Mouse (Mus musculus) heart, embryonic 12.5 days (tissue): ENCODE measurements around the gene Wwtr1. TPM values are rescaled to one million over a fixed set of nuclear protein-coding genes. Genes with fewer than 3 reads are reported as not detected.

Experiments
- ATAC-seq: fragments of 200-750 bp; cut with Nextera tagmentation; 2 replicates; pipeline ENCODE4 v1.8.0; 2017; ENCODE audit warnings: moderate TSS enrichment, moderate library complexity; ENCODE audit not compliant: insufficient number of reproducible peaks, low FRiP score
- H3K27ac ChIP-seq: fragments of 300-500 bp; sonication (generic); 2 replicates; pipeline ENCODE4 v1.5.1; 2016; ENCODE audit warnings: mild to moderate bottlenecking, moderate library complexity; ENCODE audit not compliant: poor library complexity, severe bottlenecking
- H3K27me3 ChIP-seq: fragments of 300-500 bp; sonication (generic); replicated peaks from 2 replicates; pipeline ENCODE4 v1.6.1; 2016; ENCODE audit warnings: mild to moderate bottlenecking, moderate library complexity
- H3K36me3 ChIP-seq: fragments of 300-500 bp; sonication (generic); 2 replicates; pipeline ENCODE4 v1.6.1; 2016; ENCODE audit warnings: mild to moderate bottlenecking, moderate library complexity
- H3K4me1 ChIP-seq: fragments of 300-500 bp; sonication (generic); replicated peaks from 2 replicates; pipeline ENCODE4 v1.6.1; 2016; ENCODE audit warnings: mild to moderate bottlenecking
- H3K4me2 ChIP-seq: fragments of 300-500 bp; sonication (generic); 2 replicates; pipeline ENCODE4 v1.6.1; 2016; ENCODE audit warnings: mild to moderate bottlenecking, moderate library complexity
- H3K4me3 ChIP-seq: fragments of 300-500 bp; sonication (generic); 2 replicates; pipeline ENCODE4 v1.5.1; 2016; ENCODE audit warnings: mild to moderate bottlenecking
- H3K9ac ChIP-seq: fragments of 300-500 bp; sonication (generic); 2 replicates; pipeline ENCODE4 v1.6.1; 2016; ENCODE audit warnings: mild to moderate bottlenecking, moderate library complexity
- H3K9me3 ChIP-seq: fragments of 300-500 bp; sonication (generic); replicated peaks from 2 replicates; pipeline ENCODE4 v1.6.1; 2016; ENCODE audit warnings: mild to moderate bottlenecking, moderate library complexity
- WGBS: fragments of 180-500 bp; shearing (Covaris S2); methylation state at CpG from one replicate; pipeline ENCODE4 v1.1.7; 2016; 5-methylcytosine and 5-hydroxymethylcytosine counted together
- polyA plus RNA-seq: library from polyadenylated mRNA; unstranded; fragments of >200 nt; fragmentation: Nextera tagmentation; extraction: Ambion mirVana; gene quantifications from 2 replicates; pipeline ENCODE4 v1.2.1, GENCODE M21; 2016

Gene Wwtr1
- polyA plus RNA-seq, 1 experiment from 2014 or later, result 15.3 TPM

DNA sequence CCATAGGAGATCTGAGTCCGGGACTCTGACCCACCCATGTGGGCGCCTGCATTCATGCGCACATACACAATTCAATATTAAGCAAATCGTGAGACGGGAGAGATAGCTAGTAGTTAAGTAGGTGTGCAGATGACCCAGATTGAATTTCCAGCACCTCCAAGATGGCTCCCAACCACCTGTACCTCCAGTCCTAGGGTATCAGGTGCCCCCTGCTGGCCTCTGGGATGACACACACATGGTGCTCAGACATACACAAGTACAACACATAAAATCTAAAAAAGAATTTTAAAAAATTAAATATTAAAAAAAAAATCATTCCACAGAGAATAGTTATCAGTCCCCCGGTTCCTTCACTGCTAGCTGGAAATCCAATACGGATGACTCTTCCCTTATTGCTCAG lies 60.7 kb downstream of the Wwtr1 start:
- H3K4me3 ChIP-seq, result no peak overlapping the region
- H3K9me3 ChIP-seq, result no peaks in the 10 kb centered on the region
- H3K27ac ChIP-seq, result no peak overlapping the region
- H3K4me1 ChIP-seq, result peaks cover 7% of the 10 kb centered on the region
- no peaks in the 10 kb centered on the region for H3K27me3 ChIP-seq
- no peak for ATAC-seq
- no peak overlapping the region for H3K9ac ChIP-seq
- H3K36me3 ChIP-seq, result no peaks in the 10 kb centered on the region
- 91% methylated on average over 7 of the region's 7 CpGs for WGBS
- no peak overlapping the region for H3K4me2 ChIP-seq

DNA sequence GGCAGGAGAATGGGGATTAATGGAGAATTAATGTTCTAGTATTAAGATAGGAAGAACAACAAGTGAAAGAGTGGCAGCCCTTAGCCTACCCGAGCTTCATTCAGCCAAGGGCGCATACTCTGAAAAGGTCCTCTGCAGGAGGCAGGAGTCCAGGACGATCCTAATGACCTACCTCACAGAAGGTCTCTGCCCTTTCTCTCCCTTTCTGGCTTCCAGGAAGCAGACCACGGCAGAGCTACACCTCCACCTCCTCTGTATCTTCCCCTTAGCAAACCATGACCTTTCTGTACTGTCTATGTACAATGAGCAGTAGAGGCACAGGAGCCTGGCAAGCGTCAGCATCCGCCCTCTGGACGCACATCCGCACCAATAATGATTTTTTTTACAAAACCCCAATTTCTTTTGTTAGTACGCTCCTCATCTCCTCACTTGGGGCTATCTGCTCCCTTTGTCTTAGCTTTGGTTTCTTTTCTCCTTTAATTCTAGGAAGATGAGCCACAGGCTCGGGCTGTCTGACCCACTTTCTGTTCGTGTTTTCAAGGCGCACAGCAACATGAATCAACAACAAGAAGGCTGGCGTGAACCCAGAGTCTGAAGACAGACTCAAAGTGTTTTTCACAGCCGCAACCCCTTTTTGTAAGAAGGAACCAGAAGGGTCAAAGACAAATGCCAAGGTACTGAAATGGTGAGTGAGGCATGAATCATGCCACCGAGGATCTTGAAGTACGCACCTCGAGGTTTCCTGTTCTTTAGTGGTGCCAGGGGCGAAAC lies 63.7 kb downstream of the Wwtr1 start:
- 78% methylated on average over 18 of the region's 18 CpGs for WGBS
- Histone ChIP-seq H3K27me3 (no peaks in the 10 kb centered on the region), H3K9me3 (no peaks in the 10 kb centered on the region), H3K4me3 (no peak overlapping the region), H3K9ac (no peak overlapping the region), H3K4me2 (no peak overlapping the region), H3K36me3 (no peaks in the 10 kb centered on the region), H3K27ac (no peak overlapping the region), H3K4me1 (peaks cover 7% of the 10 kb centered on the region)
- no peak for ATAC-seq

DNA sequence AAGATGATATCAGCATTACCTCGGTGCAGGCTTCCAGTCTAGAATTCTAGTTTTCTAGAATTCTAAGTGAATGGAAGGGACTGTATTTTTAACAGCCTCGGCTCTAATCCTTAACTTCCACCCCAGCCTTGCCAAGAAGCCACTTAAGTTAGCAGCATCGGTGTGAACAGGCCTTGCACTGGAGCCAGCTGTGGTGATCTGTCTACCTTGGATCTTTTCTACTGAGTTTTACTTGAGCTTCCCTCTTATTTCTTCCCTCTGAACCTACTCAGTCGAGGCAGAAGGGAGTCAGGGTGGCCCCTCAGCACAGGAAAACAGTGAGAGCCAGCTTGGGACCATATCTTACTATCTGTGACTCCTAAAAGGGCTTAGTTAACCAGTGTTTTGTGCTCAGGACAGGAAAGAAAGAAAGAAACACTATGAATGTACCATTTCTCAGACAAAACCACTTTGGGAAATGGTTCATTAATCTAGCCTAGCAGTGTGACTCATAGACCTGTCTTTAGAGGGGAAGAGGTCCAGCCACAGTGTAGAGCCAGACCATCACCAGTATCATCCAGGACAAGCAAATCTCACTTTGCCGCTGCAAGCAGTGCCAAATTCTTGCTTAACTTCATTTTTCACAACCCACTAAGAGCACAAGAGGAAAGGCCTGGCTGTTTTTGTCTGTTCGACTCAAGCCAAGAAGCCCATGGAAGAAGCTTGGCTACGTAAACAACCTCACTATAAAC lies 65.6 kb downstream of the Wwtr1 start:
- H3K9me3 ChIP-seq, result no peaks in the 10 kb centered on the region
- no peak for ATAC-seq
- H3K27ac ChIP-seq, result no peak overlapping the region
- H3K36me3 ChIP-seq, result no peaks in the 10 kb centered on the region
- H3K4me2 ChIP-seq, result no peak overlapping the region
- no peak overlapping the region for H3K4me3 ChIP-seq
- H3K4me1 ChIP-seq, result peaks cover 7% of the 10 kb centered on the region
- 80% methylated on average over 7 of the region's 7 CpGs for WGBS
- no peak overlapping the region for H3K9ac ChIP-seq
- no peaks in the 10 kb centered on the region for H3K27me3 ChIP-seq

DNA sequence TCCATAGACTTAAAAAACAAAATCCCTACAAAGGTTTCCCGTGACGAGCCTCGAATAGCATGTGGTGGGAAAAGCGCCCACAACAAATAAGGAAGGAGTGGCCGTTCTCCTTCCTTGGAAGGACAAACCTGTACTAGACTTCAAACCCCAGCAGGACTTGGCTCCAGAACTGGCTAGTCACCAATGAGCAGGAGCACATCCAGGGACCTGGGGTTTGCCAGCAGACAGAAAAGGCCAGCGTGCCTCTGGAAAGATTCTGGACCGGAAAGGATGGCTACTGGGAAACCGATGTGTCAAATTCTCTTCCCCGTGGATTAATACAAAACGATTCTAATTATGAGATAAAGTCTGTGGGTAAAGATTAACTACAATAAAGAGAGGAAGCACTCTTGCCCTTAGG lies 69.7 kb downstream of the Wwtr1 start:
- 84% methylated on average over 10 of the region's 10 CpGs for WGBS
- H3K4me1 ChIP-seq, result peaks cover 14% of the 10 kb centered on the region; the same call in 1 of the 2 replicates
- no peak overlapping the region for H3K4me3 ChIP-seq
- no peaks in the 10 kb centered on the region for H3K9me3 ChIP-seq
- no peak for ATAC-seq
- H3K4me2 ChIP-seq, result no peak overlapping the region
- H3K36me3 ChIP-seq, result 0 out of 2 replicates have a peak, but pooled peaks cover 3% of the 10 kb centered on the region
- H3K27me3 ChIP-seq, result no peaks in the 10 kb centered on the region
- H3K27ac ChIP-seq, result no peak overlapping the region
- H3K9ac ChIP-seq, result no peak overlapping the region

DNA sequence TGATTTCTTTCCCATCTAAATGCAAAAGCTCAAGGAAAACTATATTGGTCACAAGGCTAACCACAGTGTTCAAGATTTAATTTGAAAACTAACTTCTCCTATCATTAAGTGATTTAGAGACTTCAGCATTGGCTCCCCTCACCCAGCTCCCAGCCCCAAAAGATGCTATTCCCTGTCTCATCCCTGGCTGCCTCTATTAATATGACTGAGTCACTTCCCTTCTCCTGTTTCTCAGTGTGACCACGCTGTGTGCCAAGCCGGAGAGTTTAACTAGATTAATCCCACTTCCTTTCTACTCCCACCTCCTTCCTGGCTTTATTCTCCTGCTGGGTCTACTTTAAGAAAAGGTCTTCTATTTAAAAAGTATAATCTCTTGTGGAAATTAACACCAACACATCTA lies 71.0 kb downstream of the Wwtr1 start:
- H3K4me1 ChIP-seq, result peaks cover 14% of the 10 kb centered on the region; the same call in 1 of the 2 replicates
- 42% methylated on average over 2 of the region's 2 CpGs for WGBS
- no peak for ATAC-seq
- H3K4me3 ChIP-seq, result no peak overlapping the region
- no peak overlapping the region for H3K9ac ChIP-seq
- H3K4me2 ChIP-seq, result no peak overlapping the region
- no peak overlapping the region for H3K27ac ChIP-seq
- H3K36me3 ChIP-seq, result peaks cover 12% of the 10 kb centered on the region
- H3K9me3 ChIP-seq, result no peaks in the 10 kb centered on the region
- H3K27me3 ChIP-seq, result no peaks in the 10 kb centered on the region

DNA sequence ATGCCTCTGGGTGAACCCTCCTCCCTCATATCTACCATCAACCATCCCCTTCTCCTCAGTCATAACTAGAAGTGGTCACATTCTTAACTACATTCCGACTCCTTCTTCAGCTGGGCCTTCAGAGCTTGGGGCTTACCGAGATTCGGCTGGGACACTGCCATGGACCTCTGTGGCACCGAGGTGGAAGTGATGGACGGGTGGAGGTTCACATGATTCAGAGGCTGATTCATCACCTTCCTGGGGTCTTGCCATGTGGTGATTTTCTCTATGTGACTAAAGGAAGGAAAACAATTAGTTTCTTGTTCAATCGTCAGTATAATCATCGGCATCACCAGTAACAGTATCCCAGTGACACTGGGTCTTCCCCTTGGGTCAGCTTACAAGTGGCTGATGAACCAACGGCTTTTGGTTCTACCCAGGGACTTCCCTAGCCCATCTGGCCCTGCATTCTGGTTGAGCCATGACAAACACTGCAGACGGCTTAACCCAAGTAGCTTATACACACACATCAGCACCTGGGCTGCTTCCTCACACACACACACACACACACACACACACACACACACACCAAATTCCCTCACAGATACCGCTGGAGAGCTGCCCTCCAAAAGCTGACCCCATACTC lies 74.0 kb downstream of the Wwtr1 start:
- Histone ChIP-seq H3K4me1 (peaks cover 14% of the 10 kb centered on the region; the same call in 1 of the 2 replicates), H3K9me3 (no peaks in the 10 kb centered on the region), H3K9ac (no peak overlapping the region), H3K27me3 (no peaks in the 10 kb centered on the region), H3K27ac (no peak overlapping the region), H3K4me2 (no peak overlapping the region), H3K4me3 (no peak overlapping the region), H3K36me3 (peaks cover 17% of the 10 kb centered on the region)
- 75% methylated on average over 10 of the region's 10 CpGs for WGBS
- no peak for ATAC-seq

DNA sequence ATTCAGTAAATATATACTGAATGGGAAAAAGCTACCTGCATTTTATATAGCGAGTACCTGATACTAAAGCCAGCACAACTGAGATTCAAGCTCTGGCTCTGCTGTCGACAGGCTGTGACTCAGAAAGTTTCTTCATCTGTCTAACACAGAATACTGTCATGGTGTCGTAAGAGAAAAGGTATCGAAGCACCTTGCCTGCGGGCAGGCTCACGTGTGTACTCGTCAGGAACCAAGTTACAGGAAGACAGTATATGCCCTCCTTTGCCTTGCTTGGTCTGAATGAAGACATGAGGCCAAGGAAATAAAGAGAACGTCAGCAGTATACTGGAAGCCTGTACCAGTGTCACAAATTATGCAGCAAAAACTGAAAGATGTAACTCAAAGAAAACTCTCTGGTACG lies 74.9 kb downstream of the Wwtr1 start:
- H3K36me3 ChIP-seq, result peaks cover 17% of the 10 kb centered on the region
- no peaks in the 10 kb centered on the region for H3K27me3 ChIP-seq
- no peak overlapping the region for H3K4me2 ChIP-seq
- H3K4me3 ChIP-seq, result no peak overlapping the region
- H3K9ac ChIP-seq, result no peak overlapping the region
- no peak overlapping the region for H3K27ac ChIP-seq
- no peaks in the 10 kb centered on the region for H3K9me3 ChIP-seq
- peaks cover 14% of the 10 kb centered on the region; the same call in 1 of the 2 replicates for H3K4me1 ChIP-seq
- no peak for ATAC-seq
- 89% methylated on average over 9 of the region's 9 CpGs for WGBS

DNA sequence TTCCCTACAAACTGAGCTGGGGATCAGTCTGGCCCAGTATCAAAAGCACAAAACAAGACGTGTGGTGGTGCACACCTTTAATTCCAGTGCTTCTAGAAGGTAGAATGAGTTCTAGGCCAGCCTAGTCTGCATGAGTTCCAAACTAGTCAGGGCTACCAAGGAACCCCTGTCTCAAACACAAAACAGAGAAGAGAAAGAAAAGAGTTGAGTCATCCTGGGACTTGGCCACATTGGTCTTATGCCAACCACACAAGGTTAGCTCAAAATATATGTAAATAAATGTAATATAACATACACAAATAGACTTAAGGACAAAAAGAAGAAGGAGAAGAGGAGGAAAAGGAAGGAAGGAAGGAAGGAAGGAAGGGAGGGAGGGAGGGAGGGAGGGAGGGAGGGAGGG lies 77.9 kb downstream of the Wwtr1 start:
- Histone ChIP-seq H3K27me3 (no peaks in the 10 kb centered on the region), H3K4me2 (no peak overlapping the region), H3K4me3 (no peak overlapping the region), H3K9ac (no peak overlapping the region), H3K4me1 (0 out of 2 replicates have a peak, but pooled peaks cover 3% of the 10 kb centered on the region), H3K36me3 (peaks cover 20% of the 10 kb centered on the region), H3K27ac (no peak overlapping the region), H3K9me3 (no peaks in the 10 kb centered on the region)
- 75% methylated on average over 1 of the region's 1 CpGs for WGBS
- no peak for ATAC-seq

DNA sequence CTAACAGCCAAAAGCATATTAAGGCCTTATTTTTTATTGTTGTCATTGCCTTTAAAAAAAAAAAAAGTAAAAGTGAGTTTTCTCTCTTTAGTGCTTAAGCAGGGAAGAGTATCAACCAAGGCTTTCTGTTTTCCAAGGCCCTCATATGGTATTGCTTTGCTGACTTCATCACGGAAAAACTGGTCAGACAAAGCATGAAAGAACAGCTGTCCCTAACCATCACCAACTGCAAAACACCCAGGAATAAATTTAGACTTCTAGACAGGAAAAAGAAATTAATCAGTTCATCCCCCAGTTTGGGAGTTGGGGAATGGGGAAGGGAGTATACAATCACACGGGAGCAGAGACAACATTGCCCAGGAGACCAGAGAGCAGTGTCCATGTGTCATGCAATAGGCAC lies 79.3 kb downstream of the Wwtr1 start:
- H3K27ac ChIP-seq, result no peak overlapping the region
- H3K4me2 ChIP-seq, result no peak overlapping the region
- WGBS, result 60% methylated on average over 2 of the region's 2 CpGs
- no peak for ATAC-seq
- H3K4me3 ChIP-seq, result no peak overlapping the region
- H3K4me1 ChIP-seq, result no peaks in the 10 kb centered on the region
- H3K9me3 ChIP-seq, result no peaks in the 10 kb centered on the region
- H3K27me3 ChIP-seq, result no peaks in the 10 kb centered on the region
- H3K36me3 ChIP-seq, result peaks cover 20% of the 10 kb centered on the region
- no peak overlapping the region for H3K9ac ChIP-seq

DNA sequence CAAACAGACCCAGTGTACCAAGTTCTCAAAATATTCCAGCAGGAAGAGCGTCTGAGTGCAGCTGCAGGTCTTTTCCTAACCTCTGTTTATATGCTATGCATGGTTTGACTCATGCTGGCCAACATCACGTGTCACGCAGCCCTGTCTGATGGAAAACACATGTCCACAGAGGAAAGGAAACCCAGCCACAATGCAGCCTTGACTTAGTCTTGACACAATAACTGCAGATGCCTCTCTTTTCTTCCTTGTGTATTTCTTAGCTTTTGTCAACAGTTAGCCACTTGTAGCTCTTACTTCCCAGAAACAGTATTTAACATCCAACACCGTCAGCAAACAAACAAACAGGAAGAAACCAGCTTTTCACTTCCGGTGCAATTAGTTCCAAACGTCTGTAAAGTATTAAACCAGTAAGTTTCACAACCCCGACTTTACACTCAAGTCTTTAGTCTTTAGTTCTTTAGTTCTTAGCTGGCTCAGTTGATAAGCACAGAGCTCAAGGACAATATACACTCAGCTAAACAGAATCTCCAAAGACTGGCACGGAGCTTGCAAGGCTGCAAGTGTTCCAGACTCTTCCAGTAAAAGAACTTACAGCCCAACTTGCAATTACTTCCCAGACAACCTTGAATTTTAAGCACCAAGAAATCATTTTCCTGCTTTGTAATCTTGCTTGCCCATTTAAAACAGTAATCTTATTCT lies 88.1 kb downstream of the Wwtr1 start:
- no peak overlapping the region for H3K4me3 ChIP-seq
- peak overlapping the region; percentile 21 for H3K4me2 ChIP-seq

DNA sequence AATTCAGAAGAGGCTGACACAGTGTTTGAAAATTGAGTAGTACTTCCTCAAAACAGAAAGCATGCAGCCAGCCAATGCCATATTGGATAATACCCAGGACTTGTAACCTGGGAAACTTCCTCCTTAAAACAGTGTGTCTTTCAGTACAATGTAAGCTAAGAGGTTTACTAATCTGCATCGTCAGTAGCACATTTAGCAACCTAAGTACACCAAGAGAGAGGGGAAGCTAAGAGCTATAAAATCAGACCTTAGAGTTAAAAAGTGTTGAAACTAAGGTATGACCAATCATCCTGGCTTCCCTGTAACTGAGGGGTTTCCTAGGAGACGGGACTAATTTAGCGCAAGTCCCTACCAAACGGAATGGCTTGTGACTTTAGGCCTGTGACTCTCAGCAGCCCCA lies 89.6 kb downstream of the Wwtr1 start:
- H3K27ac ChIP-seq, result no peak overlapping the region
- no peak for ATAC-seq
- no peaks in the 10 kb centered on the region for H3K36me3 ChIP-seq
- H3K27me3 ChIP-seq, result no peaks in the 10 kb centered on the region
- no peak overlapping the region for H3K4me3 ChIP-seq
- H3K4me1 ChIP-seq, result peaks cover 29% of the 10 kb centered on the region
- WGBS, result 72% methylated on average over 4 of the region's 4 CpGs
- H3K9me3 ChIP-seq, result no peaks in the 10 kb centered on the region
- no peak overlapping the region for H3K9ac ChIP-seq
- no peak overlapping the region for H3K4me2 ChIP-seq

More for the DNA sequence above, 88.1 kb downstream of the Wwtr1 start:
- Histone ChIP-seq H3K27ac (peak overlapping the region; percentile 67), H3K9me3 (no peaks in the 10 kb centered on the region), H3K4me1 (peaks cover 29% of the 10 kb centered on the region), H3K36me3 (no peaks in the 10 kb centered on the region), H3K27me3 (no peaks in the 10 kb centered on the region), H3K9ac (no peak overlapping the region)
- WGBS, result 36% methylated on average over 8 of the region's 8 CpGs
- ATAC-seq, result peak; percentile 79
